Mouse (Mus musculus): ENCODE measurements around the gene Shank2.

DNA sequence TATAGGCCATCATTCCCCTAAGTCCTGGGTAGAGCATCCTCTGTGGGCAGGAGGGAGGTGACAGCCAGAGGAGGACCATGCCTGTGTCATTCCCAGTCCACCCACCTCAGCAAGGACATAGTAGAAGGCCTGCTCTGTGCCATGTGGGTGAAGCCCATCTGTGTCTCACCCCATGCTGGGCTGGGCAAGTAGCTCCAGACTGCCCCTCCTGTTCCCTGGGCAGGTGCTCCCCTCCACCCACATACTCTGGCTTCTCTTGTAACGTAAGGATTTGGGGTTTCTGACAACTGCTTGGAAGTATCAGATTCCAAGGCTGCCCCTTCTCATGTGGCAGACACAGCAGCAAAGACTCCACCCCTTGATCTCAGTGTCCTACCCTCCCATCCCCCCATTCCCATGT is 227.7 kb downstream of the Shank2 start:
- no peak for TF ChIP-seq CTCF (IDR thresholded peaks at IDR 0.05; ENCODE audit: control insufficient read depth, insufficient read depth, low read length)
- TF ChIP-seq POLR2A (IDR thresholded peaks at IDR 0.05; ENCODE audit: borderline replicate concordance, control insufficient read depth, low read depth, low read length) = no peak

Measured in bone marrow, adult 2 months (tissue).